Mouse (Mus musculus): ENCODE measurements around the gene C2cd4b.

- TF ChIP-seq CTCF (IDR thresholded peaks at IDR 0.05; ENCODE audit: insufficient read depth, low read depth, low read length): no peak
- no peak for TF ChIP-seq POLR2A (IDR thresholded peaks at IDR 0.05; ENCODE audit: insufficient read depth, low read depth, low read length)
These were observed 33.2 kb downstream of the C2cd4b start for GRCm38 (mm10) chr9:67792405-67792804.
